Mouse (Mus musculus): ENCODE measurements at regions not wholly inside any gene's neighbourhood (a gene's known extent, or its start where the extent isn't known, plus 50 kb on each side); places are given as distances from the start of the nearest gene placed in this dataset.

- TF ChIP-seq POLR2A (IDR thresholded peaks at IDR 0.05; ENCODE audit: control insufficient read depth, low read depth, low read length), result no peak
- TF ChIP-seq CTCF (IDR thresholded peaks at IDR 0.05; ENCODE audit: control insufficient read depth, insufficient read depth, insufficient replicate concordance, low read depth, low read length), result no peak
Measured at GRCm38 (mm10) chrX:77409370-77409769, 101.4 kb upstream of the Tbl1x start.
